Mouse (Mus musculus): ENCODE data around the gene Spin2c. TPM values are rescaled to one million over a fixed set of nuclear protein-coding genes. Genes with fewer than 3 reads are reported as not detected.
A peak's percentile ranks its signal among the peaks of the same experiment; 100 is the strongest.

The Spin2c gene
- polyA plus RNA-seq (2015; fragmentation: Nextera tagmentation; extraction: Ambion mirVana): 16.6 and 18.9 TPM in 2 replicates

- H3K36me3 ChIP-seq: no peaks in the 10 kb centered on the region
- H3K4me1 ChIP-seq: no peaks in the 10 kb centered on the region
- 12% methylated on average over 22 of the region's 23 CpGs for WGBS
- H3K27me3 ChIP-seq: no peaks in the 10 kb centered on the region
- ATAC-seq (ENCODE audit: borderline replicate concordance, extremely low read depth, low FRiP score, low TSS enrichment): peak; percentile 90; the same call in 1 of the 2 replicates
- H3K4me2 ChIP-seq: peak within 1 kb of the TSS; percentile 58
- H3K9ac ChIP-seq: peak within 1 kb of the TSS; percentile 37
- no peaks in the 10 kb centered on the region for H3K9me3 ChIP-seq
- H3K27ac ChIP-seq: peak within 1 kb of the TSS; percentile 55
- H3K4me3 ChIP-seq: peak within 1 kb of the TSS; percentile 53
Measured at GRCm38 (mm10) chrX:153831951-153832561, at the start of gene Spin2c. Gene Spin2c (plus strand): TSS chrX:153832225.

DNA sequence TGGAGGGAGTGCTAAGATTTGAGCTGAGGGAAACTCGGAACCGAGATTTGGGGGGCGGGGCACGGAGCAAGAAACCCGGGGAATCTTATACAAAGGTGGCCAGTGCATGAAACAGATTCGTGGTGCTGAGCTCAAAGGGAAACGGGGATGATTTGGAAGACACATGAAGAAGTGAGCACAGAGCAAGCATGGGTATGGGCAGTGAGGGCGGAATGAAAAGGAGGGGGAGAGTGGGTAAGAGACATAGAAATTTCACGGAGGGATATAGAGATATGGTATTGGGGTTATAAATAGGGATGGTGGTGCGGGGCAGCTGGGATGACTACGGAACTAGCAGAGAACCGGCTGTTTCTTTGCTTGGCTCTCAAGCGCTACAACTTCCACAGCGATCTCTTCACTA is 581 bp downstream of the Spin2c start:
- ATAC-seq (ENCODE audit: borderline replicate concordance, extremely low read depth, low FRiP score, low TSS enrichment): peak; percentile 52; the same call in 1 of the 2 replicates
- H3K9ac ChIP-seq: peak overlapping the region; percentile 37
- no peaks in the 10 kb centered on the region for H3K9me3 ChIP-seq

More for the DNA sequence above, 581 bp downstream of the Spin2c start:
- peak overlapping the region; percentile 58 for H3K4me2 ChIP-seq
- H3K36me3 ChIP-seq: no peaks in the 10 kb centered on the region
- H3K27me3 ChIP-seq: no peaks in the 10 kb centered on the region
- no peaks in the 10 kb centered on the region for H3K4me1 ChIP-seq
- H3K4me3 ChIP-seq: peak overlapping the region; percentile 53
- H3K27ac ChIP-seq: no peak overlapping the region
- 16% methylated on average over 14 of the region's 14 CpGs for WGBS

Other genes starting within 250 kb of the Spin2c start
- gene Kctd12b, start 135.8 kb upstream of the Spin2c start, polyA plus RNA-seq (2015; fragmentation: Nextera tagmentation; extraction: Ambion mirVana): 8.6 and 9.4 TPM in 2 replicates
- gene Nbdy, start 108.6 kb upstream of the Spin2c start, polyA plus RNA-seq (2015; fragmentation: Nextera tagmentation; extraction: Ambion mirVana): 114 and 115 TPM in 2 replicates
- not detected in 2 replicates for gene Samt1, start 180.4 kb downstream of the Spin2c start, polyA plus RNA-seq (2015; fragmentation: Nextera tagmentation; extraction: Ambion mirVana)
- not detected in 2 replicates for gene 4921511M17Rik, start 201.6 kb downstream of the Spin2c start, polyA plus RNA-seq (2015; fragmentation: Nextera tagmentation; extraction: Ambion mirVana)
- not detected in 2 replicates for gene Gm10057, start 222.8 kb downstream of the Spin2c start, polyA plus RNA-seq (2015; fragmentation: Nextera tagmentation; extraction: Ambion mirVana)